Mouse (Mus musculus) ES-E14 (cell line): Measurements from ENCODE around the gene Fxr2. TPM values are rescaled to one million over a fixed set of nuclear protein-coding genes. Genes with fewer than 3 reads are reported as not detected.

ENCODE experiments used
- DNase-seq: peaks from one replicate; pipeline ENCODE4 v3.0.0-alpha.2; 2013; ENCODE audit warnings: low read depth, low spot score
- H3K27ac ChIP-seq: 2 replicates; pipeline ENCODE4 v1.5.1; 2012; ENCODE audit warnings: low read depth, mild to moderate bottlenecking, low read length, moderate library complexity, mixed read lengths; ENCODE audit not compliant: poor library complexity, insufficient read depth, severe bottlenecking
- H3K36me3 ChIP-seq: 2 replicates; pipeline ENCODE4 v1.6.1; 2012; ENCODE audit warnings: mild to moderate bottlenecking, low read length, moderate library complexity, mixed read lengths; ENCODE audit not compliant: control insufficient read depth, poor library complexity, insufficient read depth, severe bottlenecking
- H3K4me1 ChIP-seq, 2 experiments: fragments of 150-350 bp in 1 of 2; sonication (generic) in 1 of 2; 2 replicates each; pipeline ENCODE4 v1.6.1; 2012; ENCODE audit warnings: low read length in 2 of 2, mild to moderate bottlenecking in 1 of 2, mixed read lengths in 1 of 2; ENCODE audit not compliant: control insufficient read depth in 2 of 2, insufficient read depth in 2 of 2, poor library complexity in 1 of 2
- H3K4me3 ChIP-seq, 2 experiments: fragments of 150-350 bp in 1 of 2; sonication (generic) in 1 of 2; 2 replicates each; pipeline ENCODE4 v1.5.1; 2012; ENCODE audit warnings: low read length in 2 of 2, low read depth in 1 of 2, mild to moderate bottlenecking in 1 of 2, mixed read lengths in 1 of 2; ENCODE audit not compliant: insufficient read depth in 1 of 2, poor library complexity in 1 of 2, severe bottlenecking in 1 of 2
- H3K9ac ChIP-seq: 2 replicates; pipeline ENCODE4 v1.6.1; 2012; ENCODE audit warnings: low read depth, mild to moderate bottlenecking, low read length, mixed read lengths; ENCODE audit not compliant: poor library complexity, insufficient read depth, severe bottlenecking
- H3K9me3 ChIP-seq: fragments of 150-350 bp; sonication (generic); 2 replicates; pipeline ENCODE4 v1.6.1; 2012; ENCODE audit warnings: low read depth, mild to moderate bottlenecking, low read length; ENCODE audit not compliant: control insufficient read depth, insufficient read depth
- CHD2 ChIP-seq: IDR thresholded peaks from 2 replicates; pipeline ENCODE4 v1.6.1; 2014; ENCODE audit warnings: mild to moderate bottlenecking, low read depth, low read length, inconsistent platforms
- HCFC1 ChIP-seq: IDR thresholded peaks from 2 replicates; pipeline ENCODE4 v1.6.1; 2012; ENCODE audit warnings: low read length, inconsistent platforms, borderline replicate concordance; ENCODE audit not compliant: insufficient read depth
- MAFK ChIP-seq: IDR thresholded peaks from 2 replicates; pipeline ENCODE4 v1.6.1; 2014; ENCODE audit warnings: mild to moderate bottlenecking, low read depth, low read length, inconsistent platforms; ENCODE audit not compliant: insufficient read depth
- ZC3H11A ChIP-seq: IDR thresholded peaks from 2 replicates; pipeline ENCODE4 v1.6.1; 2012; ENCODE audit warnings: low read depth, mild to moderate bottlenecking, inconsistent platforms, low read length, borderline replicate concordance
- ZNF384 ChIP-seq: IDR thresholded peaks from 2 replicates; pipeline ENCODE4 v1.6.1; 2012; ENCODE audit warnings: low read depth, low read length, inconsistent platforms
- in situ Hi-C, 2 experiments: fragments of 600-800 bp; cut with MboI; formaldehyde crosslinking; loops; one replicate each; pipeline ENCODE4 v1.15.1; 2025; ENCODE audit warnings: low sequenced_read_pairs in 2 of 2, inconsistent platforms in 1 of 2; ENCODE audit not compliant: unreplicated experiment in 2 of 2
- total RNA-seq: library from RNA; depleted of rRNA; stranded (reverse); fragments of 300-350 nt; gene quantifications from 2 replicates; pipeline ENCODE4 v1.2.3, GENCODE M21; 2012

The Fxr2 gene
- total RNA-seq, 1 experiment = 161 TPM

DNA sequence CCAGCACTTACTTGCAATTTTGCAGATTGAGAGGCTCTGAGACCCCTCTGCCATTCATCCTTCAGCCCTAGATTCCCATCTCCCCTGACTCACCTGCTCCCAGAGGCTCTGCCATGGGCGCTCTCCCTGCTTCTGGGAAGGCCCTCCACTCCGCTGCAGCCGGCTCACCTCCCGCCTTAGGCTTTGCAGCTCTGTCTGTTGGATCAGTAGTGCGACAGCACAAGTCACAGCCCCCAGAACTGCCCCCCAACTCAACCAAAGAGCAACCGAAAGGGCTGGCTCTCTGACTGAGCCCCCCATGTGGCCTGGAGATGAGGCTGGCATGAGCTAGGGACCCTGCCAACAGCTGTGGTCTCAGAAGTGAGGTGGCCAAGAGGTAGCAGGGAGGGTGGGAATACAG, 52.1 kb downstream of the Fxr2 start:
- peak overlapping the region; percentile 42; the same call in 1 of the 2 replicates for H3K27ac ChIP-seq
- H3K36me3 ChIP-seq = peaks cover 4% of the 10 kb centered on the region
- no peaks in the 10 kb centered on the region for H3K9me3 ChIP-seq
- H3K9ac ChIP-seq = peak overlapping the region; percentile 71
- peak overlapping the region; percentile 38 to 63 for H3K4me3 ChIP-seq
- in situ Hi-C loops = no loop called here
- TF ChIP-seq MAFK = no peak
- no peak for DNase-seq
- H3K4me1 ChIP-seq = peaks cover 6 to 32% of the 10 kb centered on the region in 2 experiments

DNA sequence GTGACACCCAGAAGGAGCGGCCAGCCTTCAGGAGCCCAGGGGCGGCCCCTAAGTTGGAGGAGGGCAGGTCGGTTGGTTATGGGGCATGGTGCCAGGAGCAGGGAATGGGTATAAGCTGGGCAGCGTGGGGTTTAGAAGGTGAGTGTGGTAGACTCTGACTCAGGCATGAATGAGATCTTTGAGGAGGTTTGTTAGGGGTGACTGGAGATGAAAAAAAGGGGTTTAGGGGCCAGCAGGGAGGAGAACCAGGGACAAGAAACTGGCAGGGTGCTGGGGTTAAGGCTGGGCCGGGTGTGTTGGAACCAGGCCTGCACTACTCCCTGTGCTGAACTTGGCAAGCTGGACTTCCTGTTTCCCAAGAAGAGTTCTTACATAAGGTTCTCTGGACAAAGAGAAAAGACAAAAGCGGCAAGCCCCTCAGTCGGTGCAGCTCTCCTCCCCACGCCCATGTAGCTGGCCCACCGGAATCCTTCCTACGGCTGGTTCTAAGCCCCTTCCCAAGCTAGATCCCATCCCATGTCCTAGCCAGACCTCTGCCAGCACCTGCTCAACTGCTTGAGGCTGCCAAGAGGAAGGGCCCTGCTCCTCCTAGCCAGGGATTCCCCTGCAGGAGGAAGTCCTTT, 52.8 kb downstream of the Fxr2 start, which contains the start of gene Tnfsf13:
TSS of gene Tnfsf13 (minus strand) at position 259 of the 623 bp plus-strand sequence.
- Histone ChIP-seq H3K9ac (peak within 1 kb of the TSS; percentile 71), H3K27ac (peak within 1 kb of the TSS; percentile 53; the same call in 1 of the 2 replicates), H3K4me1 (peaks cover 11 to 39% of the 10 kb centered on the region in 2 experiments), H3K36me3 (peaks cover 1% of the 10 kb centered on the region; the same call in 1 of the 2 replicates), H3K4me3 (peak within 1 kb of the TSS; percentile 38 to 63), H3K9me3 (no peaks in the 10 kb centered on the region)
- no peak for DNase-seq
- in situ Hi-C loops = no loop called here
- TF ChIP-seq HCFC1 (no peak), ZNF384 (no peak), CHD2 (no peak), MAFK (no peak), ZC3H11A (no peak)

DNA sequence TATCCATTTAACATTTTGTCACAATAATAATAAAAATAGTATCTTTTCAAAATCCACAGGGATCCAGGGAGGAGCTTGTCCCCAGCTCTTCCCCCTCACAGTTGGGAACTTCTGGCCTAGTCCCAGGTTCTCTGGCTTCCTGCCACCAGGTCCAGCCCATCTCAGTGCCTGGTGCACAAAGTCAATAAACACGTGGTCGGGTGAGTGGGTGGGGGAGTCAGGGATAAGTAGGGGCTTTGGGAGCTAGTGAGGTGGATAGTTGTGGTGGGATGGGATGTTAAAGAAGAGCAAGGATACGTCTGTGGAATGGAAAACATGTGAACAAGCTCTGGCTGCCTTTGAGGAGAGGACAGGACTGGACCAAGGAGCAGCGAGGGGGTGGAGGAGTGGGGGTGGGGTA, 53.6 kb downstream of the Fxr2 start:
- no peak for DNase-seq
- Histone ChIP-seq H3K9me3 (no peaks in the 10 kb centered on the region), H3K4me3 (peak overlapping the region in 1 of 2 experiments; percentile 41; a peak in 3 of 4 replicates), H3K27ac (peak overlapping the region; percentile 53; the same call in 1 of the 2 replicates), H3K36me3 (peaks cover 8% of the 10 kb centered on the region; the same call in 1 of the 2 replicates), H3K9ac (peak overlapping the region; percentile 65; the same call in 1 of the 2 replicates), H3K4me1 (peaks cover 11 to 43% of the 10 kb centered on the region in 2 experiments)
- TF ChIP-seq CHD2 (no peak), MAFK (no peak), ZNF384 (no peak), HCFC1 (no peak), ZC3H11A (no peak)
- in situ Hi-C loops = no loop called here

DNA sequence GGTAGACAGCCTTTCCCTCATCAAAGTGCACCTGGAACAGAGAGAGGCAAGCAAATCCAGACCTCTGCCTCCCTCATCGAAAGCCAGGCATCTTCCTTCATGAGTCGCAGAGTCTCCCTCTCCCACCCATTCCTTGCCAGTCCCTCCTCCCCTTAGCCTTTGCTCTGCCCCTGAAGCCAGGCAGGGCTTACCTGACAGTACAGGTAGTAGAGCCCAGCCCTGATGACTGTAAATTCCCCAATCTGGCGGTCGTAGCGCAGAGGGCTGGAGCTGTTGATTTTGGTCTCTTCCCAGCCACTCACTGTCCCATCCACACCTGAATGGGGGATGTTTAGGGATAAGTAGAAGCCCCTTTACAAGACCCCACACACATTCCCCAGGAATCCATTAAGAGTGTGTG, 54.3 kb downstream of the Fxr2 start:
- TF ChIP-seq CHD2 (no peak), MAFK (no peak), ZC3H11A (no peak), ZNF384 (no peak), HCFC1 (no peak)
- Histone ChIP-seq H3K4me3 (peak overlapping the region; percentile 3 to 41; a peak in 3 of 4 replicates), H3K36me3 (peaks cover 8% of the 10 kb centered on the region; the same call in 1 of the 2 replicates), H3K4me1 (peaks cover 11 to 45% of the 10 kb centered on the region in 2 experiments), H3K9ac (peak overlapping the region; percentile 65), H3K27ac (peak overlapping the region; percentile 53; the same call in 1 of the 2 replicates), H3K9me3 (no peaks in the 10 kb centered on the region)
- no peak for DNase-seq
- in situ Hi-C loops = no loop called here
